Mouse (Mus musculus) megakaryocyte progenitor cell, adult 5-6 weeks (primary cell): ENCODE measurements at regions not wholly inside any gene's neighbourhood (a gene's known extent, or its start where the extent isn't known, plus 50 kb on each side); places are given as distances from the start of the nearest gene placed in this dataset.
A peak's percentile ranks its signal among the peaks of the same experiment; 100 is the strongest.
"Not testable (repeated sequence)": the region's sequence is repeated elsewhere in the genome, so short reads cannot be mapped to it uniquely, and the experiment has no call there.

Experiments
- ATAC-seq: replicated peaks from 2 replicates; pipeline ENCODE4 v1.8.0; 2016; ENCODE audit warnings: mild to moderate bottlenecking, moderate TSS enrichment, inconsistent platforms; ENCODE audit not compliant: poor library complexity

DNA sequence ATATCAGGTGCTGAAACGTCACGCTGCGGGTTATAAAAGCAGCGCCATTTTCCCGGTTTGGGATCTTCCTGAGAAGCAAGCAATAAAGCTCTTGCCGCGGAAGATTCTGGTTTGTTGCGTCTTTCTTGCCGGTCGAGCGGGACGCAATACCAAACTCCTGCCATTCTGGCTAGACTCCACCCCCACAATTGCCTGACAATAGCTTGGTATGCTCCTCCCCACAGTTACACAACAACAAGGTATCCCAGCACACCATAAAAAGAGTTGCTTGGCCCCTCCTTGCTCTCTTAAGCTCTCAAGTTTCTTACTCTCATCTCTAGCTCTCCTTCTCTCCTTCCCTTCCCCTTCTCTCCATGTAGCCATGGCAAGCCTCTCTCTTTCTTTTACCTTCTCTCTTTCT, 176.5 kb upstream of the Ngly1 start:
- not testable (repeated sequence) for ATAC-seq

DNA sequence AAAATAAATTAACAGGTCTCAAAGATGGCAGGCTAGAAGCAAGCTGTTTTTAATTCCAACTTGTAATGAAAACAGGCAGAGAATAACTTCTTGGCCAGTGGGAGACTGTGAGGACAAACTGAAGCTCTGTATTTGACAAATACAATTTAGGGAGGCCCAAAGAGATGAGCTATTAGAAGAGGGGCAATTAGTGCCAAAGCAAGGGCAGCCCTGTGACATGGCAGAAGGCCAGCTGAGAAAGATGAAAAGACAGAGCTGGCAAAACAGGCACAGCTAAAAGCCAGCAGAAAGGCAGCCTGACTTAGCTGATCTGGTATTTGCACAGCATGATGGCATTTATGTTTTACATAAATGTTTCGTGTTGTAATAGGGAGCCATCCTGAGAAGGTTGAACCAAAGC, 175.0 kb upstream of the Ngly1 start:
- no peak for ATAC-seq

DNA sequence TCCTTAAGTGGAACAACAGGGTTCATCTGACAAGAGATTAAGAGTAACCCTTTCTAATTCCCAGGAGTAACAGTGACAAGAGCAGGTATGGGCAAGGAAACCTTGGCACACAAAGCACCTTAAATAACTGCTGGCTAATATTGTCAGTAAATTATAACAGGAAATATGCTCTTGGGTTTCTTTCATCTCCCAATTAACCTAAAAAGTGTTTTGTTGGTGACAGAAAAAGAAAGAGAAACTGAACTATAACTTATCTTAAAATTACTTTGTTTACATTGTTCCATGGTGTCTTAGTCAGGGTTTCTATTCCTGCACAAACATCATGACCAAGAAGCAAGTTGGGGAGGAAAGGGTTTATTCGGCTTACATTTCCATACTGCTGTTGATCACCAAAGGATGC, 170.0 kb upstream of the Ngly1 start:
- ATAC-seq: no peak

DNA sequence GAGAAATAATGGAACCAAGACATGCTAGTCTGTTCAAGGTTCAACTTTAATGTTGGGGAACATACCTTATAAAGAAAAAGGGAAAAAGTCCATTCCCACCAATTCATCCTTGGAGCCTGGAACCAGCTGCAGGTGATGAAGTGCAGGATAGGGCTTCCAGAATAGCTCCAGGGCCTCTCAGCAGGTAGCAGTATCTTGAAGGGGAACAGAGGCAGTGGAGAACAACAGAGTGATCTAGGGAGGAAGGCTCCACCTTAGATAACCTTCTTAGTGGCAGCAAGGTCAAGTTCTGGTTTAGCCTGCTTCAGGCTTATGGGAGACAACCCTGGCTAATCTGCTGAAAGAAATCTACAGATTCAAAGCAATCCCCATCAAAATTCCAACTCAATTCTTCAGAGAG, 161.8 kb upstream of the Ngly1 start:
- ATAC-seq: not testable (repeated sequence)

DNA sequence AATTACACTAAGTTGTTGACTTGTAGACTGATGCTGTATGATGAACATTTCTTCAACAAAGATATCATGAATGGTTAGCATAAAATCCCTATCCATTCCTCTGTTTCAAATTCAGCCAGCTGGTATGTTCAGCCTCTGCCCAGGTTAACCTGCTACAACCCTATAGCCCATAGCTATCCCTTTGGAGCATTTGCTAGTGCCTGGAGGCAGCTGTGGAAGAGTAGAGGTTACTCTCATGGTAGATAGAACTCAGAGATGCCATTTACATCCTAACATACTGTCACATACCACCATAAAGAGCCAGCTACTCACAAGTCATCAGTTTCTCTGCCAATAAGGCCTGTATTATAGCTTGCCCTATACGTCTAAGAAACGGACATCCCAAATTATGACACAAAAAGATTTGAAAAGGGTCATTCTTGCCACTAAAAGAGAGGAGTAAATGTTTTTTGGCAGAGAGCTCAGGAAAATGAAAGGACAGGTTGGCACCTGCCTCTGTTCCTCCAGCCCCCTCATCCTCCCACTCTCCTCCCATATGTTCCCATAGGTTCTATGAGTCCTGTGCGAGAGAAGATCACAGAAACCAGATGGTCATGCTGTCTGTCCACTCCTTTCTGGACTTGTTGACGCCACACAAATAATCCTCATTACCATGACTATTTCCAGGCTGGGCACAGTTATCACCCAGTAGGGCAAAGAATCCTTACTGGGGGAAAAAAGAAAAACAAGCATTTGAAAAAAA, 156.5 kb upstream of the Ngly1 start:
- no peak for ATAC-seq

DNA sequence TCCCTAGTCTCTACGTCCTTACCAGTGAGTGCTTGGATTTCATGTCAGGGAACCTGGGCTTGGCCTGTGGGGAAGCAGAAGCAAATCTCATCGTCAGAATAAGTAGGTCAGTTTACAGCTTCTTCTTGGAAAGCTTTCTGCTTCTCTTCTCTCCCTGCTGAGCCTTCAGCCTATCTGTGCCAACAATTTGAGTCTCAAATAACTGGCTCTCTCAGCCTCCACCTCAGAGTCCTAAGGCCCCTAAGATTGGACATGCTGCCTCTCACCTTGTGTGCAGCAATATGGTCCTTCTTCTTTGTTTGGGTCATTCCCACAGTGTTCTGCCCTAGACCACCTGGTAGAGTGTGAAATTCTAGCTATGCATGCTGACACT, 156.0 kb upstream of the Ngly1 start:
- ATAC-seq: no peak

DNA sequence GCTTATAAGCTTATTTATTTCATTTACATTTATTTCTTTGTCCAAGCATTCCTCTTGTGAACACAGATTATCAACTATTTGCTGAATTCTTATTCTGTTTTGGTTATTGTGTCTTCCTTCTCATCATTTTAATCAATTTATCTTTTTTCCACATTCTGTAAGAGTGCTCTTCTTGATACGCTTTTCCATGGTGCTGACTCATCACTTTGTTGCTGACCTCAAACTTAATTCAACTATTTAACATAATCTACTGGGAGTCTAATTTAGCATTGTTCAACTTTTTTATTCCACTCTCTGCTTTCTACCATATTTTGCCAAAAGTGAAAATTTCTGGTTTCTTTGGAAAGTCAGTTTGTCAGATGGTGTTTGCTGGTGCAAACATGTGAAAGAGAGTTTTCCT, 139.7 kb upstream of the Ngly1 start:
- no peak for ATAC-seq

DNA sequence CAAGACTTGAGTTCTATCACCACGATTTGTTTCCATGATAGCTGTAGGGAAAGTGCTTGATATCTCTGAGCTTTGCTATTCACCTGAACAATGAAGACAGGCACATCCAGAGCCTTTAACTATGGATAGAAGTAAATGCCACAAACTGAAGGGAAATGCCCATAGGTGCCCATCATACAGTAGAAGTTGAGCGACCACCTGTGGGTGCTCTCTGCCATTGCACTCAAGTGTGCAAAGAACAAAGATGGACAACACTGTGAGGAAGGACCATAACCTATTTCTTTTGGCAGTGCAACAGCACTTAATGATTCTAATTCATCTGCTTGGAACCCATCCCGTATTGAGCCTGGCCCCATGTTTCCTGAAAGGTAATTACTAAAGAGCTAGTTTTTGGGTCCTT, 116.4 kb upstream of the Ngly1 start:
- no peak for ATAC-seq

DNA sequence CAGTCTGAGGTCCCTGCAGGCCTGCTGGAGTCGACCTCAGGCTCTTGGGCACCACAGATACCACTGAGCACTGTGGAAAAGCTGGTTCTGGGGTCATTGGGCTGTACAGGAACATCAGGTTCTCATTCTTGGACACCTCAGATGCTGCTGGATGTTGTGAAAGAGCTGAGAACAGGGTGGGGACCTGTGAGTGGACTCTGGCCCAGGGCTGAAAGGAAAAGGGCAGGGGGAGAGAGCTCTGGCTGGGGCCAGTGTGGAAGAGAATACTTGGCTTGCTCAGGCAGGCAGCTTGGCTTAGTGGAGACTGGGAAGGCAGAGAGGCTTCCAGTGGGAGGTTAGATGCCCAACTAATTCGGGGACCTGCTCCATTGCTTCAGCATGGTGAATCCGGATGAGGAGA, 115.7 kb upstream of the Ngly1 start:
- no peak for ATAC-seq

DNA sequence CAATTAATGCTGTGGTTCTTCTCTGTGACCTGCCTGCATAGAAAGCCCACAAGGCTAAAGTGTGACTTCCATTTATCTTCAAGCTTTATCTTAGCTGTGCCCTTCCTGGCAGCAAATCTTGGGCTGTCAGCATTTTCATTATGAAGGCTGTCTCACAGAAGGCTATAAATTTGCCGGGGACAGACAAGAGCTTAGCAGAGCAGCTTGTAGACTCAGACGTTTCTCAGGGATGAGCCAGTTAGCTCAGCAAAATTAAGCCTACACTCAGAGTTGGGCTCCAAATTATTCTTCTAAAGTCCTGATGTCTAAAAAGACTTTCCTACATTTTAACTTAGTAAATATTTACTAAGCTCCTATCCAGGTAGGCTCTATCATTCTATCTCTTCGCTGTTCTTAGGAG, 112.9 kb upstream of the Ngly1 start:
- ATAC-seq: no peak

DNA sequence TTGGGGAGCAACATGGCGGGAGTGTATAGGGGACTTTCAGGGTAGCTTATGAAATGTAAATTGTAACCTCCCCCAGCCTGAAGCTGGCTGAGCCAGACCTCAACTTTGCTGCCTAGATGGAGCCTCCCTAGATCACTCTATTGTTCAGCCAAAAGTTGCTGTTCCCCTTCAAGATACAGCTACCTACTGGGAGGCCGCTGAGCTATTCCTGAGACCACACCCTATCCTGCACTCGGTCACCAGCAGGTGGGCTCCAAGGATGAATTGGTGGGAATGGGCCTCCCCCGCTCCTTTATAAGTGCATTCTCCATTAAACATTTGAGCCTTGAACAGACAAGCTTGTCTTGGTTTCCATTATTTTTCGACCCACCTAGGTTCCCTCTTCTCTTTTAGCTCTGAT, 104.8 kb upstream of the Ngly1 start:
- no peak for ATAC-seq

DNA sequence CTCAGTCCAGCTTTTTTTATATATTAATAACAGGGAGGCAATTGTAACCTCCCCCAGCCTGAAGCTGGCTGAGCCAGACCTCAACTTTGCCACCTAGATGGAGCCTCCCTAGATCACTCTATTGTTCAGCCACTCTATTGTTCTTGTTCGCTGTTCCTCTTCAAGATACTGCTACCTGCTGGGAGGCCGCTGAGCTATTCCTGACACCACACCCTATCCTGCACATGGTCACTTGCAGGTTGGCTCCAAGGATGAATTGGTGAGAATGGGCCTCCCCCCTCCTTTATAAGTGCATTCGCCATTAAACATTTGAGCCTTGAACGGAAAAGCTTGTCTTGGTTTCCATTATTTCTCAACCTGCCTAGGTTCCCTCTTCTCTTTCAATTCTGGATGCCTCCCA, 102.3 kb upstream of the Ngly1 start:
- no peak for ATAC-seq

DNA sequence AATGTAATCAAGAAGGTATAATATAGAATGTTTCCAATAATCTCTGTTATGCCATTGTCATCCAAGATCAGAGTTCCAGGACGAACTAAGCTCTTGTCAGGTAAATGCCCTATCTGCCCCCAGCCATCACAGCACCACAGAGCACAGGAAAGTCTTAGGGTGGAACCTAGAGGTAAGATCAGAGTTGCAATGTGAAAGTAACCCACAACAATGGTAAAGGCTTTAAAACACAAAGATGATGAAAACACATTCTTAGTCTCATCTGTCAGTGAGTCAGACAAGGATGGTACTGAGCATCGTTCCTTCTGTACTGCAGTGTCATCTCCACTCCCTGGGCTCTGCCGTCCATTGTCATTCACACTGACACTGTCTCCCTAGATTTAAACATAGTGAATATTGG, 97.3 kb upstream of the Ngly1 start:
- ATAC-seq: no peak

DNA sequence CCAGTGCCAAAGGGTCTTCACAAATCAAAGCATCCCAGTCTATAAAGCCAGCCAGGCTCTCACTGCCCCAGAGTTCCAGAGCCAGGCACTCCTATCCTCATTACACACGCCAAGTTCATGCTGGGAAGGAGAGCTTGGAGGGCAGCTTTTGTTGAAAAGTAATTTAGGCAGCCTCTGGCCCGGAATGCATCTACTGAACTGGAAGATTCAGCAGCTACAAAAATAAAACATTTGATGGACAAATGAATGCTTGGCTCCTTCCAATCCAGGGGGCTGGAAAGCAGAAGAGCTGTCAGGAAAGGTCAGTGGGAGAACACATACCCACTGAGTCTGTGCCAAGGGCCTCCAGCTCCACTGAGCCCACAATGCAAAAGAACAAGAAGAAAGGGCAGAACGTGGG, 96.4 kb upstream of the Ngly1 start:
- no peak for ATAC-seq

DNA sequence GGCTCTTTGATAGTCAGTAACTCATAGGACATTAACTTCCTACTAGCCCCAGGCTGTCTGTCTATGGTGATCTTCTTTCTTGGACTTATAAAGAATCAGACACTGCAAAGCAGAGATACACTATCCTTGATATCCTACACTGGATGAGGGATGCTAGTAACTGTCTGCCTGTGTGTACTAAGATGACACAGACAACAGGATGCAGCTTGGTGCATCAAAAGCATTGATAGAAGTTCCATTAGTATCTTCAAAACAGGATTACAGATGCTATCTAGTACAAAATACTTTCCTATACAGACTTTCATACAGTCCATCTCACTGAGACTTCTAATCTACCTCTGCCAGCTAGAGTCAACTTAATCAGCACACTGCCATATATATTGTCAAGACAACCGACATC, 94.0 kb upstream of the Ngly1 start:
- ATAC-seq: no peak

DNA sequence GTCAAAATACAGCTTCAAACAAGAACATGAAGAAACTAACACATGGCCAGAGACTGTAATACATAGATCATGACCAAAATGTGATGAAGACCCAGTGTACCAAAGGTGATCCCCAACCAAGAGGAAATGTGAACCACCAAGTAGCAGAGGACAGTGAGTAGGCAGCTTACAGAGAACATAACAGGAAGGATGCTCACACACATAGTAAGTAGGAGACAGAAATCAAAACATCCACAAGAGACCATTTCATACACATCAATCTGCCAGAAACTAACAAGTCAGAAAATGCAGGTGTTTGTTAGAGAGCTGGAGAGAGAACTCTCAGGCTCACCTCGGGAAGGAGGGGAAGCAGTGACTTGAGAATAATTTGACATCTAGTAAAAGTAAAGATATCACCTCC, 78.9 kb upstream of the Ngly1 start:
- ATAC-seq: no peak

DNA sequence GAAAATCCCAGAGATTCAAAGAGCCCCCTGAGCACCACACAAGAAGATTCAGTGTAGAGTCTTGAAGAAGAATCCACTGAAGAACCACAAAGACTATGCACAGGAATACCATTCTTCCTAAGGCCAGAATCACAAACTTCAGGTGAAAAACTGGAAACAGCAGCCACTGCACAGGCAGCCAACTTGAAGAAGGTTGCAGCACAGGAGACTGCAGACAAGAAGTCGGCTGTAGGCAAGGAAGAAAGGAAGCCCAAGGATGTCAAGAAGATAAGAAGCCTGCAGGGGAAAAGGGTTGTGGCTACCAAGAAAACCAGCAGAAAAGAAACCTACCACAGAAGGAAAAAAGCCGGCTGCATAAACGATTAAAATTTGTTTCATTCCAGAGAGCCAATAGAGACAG, 76.8 kb upstream of the Ngly1 start:
- ATAC-seq: no peak

DNA sequence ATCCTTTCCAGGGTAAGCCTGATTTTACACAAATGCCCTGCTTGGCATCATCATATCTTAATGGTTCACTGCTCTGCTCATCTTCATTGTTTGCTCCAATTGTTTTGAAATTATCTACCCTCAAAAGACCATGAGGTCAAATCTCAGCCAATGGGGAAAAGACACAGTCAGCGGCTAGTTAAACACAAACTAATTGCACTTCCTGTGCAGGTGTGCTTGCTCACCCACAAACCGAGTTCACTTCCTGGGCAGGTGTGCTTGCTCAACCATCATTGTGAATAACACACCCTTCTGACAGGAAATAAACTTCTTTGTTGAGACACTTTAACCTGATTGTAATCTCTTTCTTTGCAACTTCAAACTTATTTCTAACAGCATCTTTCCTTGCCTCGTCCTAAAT, 75.8 kb upstream of the Ngly1 start:
- peak; percentile 76 for ATAC-seq

DNA sequence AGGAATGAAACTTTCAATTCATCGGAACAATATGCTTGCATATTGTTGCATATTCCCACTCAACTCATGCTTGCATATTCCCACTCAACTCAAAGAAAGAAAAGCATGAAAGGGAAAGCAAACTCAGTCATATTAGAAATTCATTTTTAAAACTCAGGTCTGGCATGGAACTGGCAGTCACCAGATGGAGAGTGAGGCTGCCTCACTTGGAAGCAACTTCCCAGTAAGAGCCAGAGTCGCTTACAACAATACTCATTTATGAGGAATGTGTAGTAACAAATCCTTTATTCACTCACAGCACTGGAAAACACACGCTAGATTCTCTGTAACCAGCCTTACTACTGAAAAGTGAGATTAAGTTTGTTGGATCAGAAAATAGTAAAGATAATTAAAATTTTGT, 70.9 kb upstream of the Ngly1 start:
- no peak for ATAC-seq

DNA sequence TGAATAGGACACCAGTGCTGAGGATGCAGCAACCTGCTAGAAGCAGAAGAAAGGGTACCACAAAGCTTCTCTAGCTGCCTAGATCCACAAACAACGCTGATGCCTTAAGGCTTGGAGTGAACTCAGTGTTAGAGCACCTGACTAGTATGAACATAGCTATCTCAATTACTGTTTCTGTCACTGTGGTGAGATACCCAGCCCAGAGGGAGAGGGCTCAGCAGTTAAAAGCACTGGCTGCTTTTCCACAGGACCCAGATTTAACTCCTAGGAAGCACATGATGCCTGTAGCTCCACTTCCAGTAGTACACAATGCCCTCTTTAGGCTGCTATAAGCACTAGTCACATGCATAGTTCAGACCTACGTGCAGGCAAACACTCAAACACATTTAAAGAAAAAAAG, 67.3 kb upstream of the Ngly1 start:
- ATAC-seq: no peak

DNA sequence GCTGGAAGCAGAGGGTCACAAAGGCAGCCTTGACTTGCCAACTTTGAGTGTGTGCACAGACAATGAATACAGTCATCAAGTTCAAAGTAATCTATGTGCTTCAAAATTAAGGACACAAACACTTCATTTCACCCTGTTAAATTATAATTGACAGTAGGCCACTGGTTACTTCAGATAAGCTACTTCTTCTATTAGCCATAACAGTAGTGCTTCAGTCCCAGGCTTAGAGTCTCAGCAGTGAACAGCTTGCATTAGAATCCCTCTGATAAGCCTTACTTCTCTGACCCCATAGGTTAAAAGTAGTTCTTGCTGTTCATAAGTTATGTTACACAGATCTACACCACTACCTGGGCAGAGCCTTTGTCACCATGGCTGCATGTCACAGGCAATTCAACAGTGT, 63.8 kb upstream of the Ngly1 start:
- no peak for ATAC-seq
